Mouse (Mus musculus): ENCODE results near the gene Adgrb2. TPM values are rescaled to one million over a fixed set of nuclear protein-coding genes. Genes with fewer than 3 reads are reported as not detected.

Adgrb2 gene
- polyA plus RNA-seq, 1 experiment from 2014 or later = 1.3 TPM

DNA sequence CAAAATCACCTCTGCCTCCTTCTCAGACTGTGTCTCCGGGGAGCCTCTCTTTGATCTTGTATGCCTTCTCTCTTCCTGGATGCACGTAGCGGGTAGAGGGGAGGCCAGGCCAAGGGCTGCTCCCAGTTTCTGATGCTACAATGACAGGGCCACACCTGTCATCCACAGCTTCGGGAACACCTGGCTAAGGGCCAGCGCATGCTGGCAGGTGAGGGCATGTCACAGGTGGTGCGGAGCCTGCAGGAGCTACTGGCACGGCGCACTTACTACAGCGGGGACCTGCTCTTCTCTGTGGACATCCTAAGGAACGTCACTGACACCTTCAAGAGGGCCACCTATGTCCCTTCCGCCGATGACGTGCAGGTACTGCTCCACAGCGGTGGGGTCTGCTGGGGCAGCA is 24.4 kb downstream of the Adgrb2 start:
- Histone ChIP-seq H3K9ac (no peak overlapping the region), H3K4me3 (no peak overlapping the region), H3K36me3 (no peaks in the 10 kb centered on the region), H3K27ac (no peak overlapping the region), H3K4me1 (replicated peaks) (peaks cover 5% of the 10 kb centered on the region), H3K9me3 (replicated peaks) (no peaks in the 10 kb centered on the region), H3K27me3 (peaks cover 74% of the 10 kb centered on the region), H3K4me2 (no peak overlapping the region)
- no peak for ATAC-seq (replicated peaks; ENCODE audit: insufficient number of reproducible peaks, insufficient read depth, low FRiP score, low read depth)
- WGBS = 71% methylated on average over 14 of the region's 14 CpGs

DNA sequence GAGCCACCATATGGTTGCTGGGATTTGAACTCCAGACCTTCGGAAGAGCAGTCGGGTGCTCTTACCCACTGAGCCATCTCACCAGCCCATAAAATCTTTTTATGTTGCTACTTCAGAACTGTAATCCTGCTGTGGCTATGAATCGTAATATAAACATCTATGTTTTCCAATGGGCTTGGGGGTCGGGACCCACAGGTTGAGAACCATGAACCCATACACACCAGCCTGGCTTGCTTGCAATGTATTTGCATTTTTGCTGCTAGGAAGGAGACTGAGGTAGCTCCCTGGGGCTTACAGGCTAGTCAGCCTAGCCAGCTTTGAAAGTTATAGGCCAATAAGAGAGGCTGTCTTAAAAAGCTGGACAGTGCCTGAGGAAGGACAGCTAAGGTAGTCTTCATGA is 26.1 kb downstream of the Adgrb2 start:
- Histone ChIP-seq H3K27me3 (peaks cover 75% of the 10 kb centered on the region), H3K4me2 (no peak overlapping the region)
- 91% methylated on average over 4 of the region's 4 CpGs for WGBS

DNA sequence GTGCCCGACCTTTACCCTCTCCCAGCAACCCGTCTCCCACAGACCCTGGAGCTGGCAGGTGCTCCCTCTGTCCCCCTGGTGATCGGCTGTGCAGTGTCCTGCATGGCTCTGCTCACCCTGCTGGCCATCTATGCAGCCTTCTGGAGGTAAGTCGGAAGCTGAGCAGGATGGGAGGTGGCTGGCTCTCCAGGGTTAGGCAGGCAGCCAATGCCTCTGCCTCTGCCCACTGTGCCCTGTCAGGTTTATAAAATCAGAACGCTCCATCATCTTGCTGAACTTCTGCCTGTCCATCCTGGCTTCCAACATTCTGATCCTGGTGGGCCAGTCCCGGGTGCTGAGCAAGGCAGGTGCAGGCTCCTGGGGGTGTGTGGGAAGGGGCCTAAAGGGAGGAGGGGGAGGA is 27.6 kb downstream of the Adgrb2 start:
- no peaks in the 10 kb centered on the region for H3K9me3 ChIP-seq (replicated peaks)
- no peaks in the 10 kb centered on the region for H3K4me1 ChIP-seq (replicated peaks)
- no peak overlapping the region for H3K4me3 ChIP-seq
- H3K4me2 ChIP-seq = no peak overlapping the region
- no peaks in the 10 kb centered on the region for H3K36me3 ChIP-seq
- no peak overlapping the region for H3K27ac ChIP-seq
- no peak overlapping the region for H3K9ac ChIP-seq
- ATAC-seq (replicated peaks; ENCODE audit: insufficient number of reproducible peaks, insufficient read depth, low FRiP score, low read depth) = no peak
- peaks cover 76% of the 10 kb centered on the region for H3K27me3 ChIP-seq
- 66% methylated on average over 6 of the region's 6 CpGs for WGBS

More for the DNA sequence above, 26.1 kb downstream of the Adgrb2 start:
- Histone ChIP-seq H3K9me3 (replicated peaks) (no peaks in the 10 kb centered on the region), H3K4me1 (replicated peaks) (peaks cover 5% of the 10 kb centered on the region), H3K36me3 (no peaks in the 10 kb centered on the region), H3K27ac (no peak overlapping the region), H3K4me3 (no peak overlapping the region), H3K9ac (no peak overlapping the region)
- ATAC-seq (replicated peaks; ENCODE audit: insufficient number of reproducible peaks, insufficient read depth, low FRiP score, low read depth) = no peak

DNA sequence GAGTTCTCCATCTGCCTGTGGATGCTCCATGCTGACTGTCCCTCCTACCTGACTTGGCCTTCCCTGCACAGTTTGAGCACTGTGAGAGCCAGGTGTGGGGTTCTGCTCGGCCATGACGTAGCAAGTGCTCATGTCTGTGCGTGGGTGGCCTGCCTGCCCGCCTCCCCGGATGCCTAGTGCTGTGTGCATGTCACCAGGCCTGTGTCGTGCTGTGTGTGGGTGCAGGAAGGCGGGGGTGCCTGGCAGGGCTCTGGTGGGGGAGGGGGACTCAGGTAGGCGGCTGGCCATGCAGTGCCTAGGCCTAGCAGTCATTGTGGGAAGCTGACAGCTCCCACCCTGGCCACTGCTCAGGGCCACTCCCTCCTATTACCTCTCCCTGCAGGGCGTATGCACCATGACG is 28.4 kb downstream of the Adgrb2 start:
- no peak for ATAC-seq (replicated peaks; ENCODE audit: insufficient number of reproducible peaks, insufficient read depth, low FRiP score, low read depth)
- H3K4me1 ChIP-seq (replicated peaks) = no peaks in the 10 kb centered on the region
- H3K4me3 ChIP-seq = no peak overlapping the region
- no peaks in the 10 kb centered on the region for H3K36me3 ChIP-seq
- H3K27me3 ChIP-seq = peaks cover 76% of the 10 kb centered on the region
- no peak overlapping the region for H3K27ac ChIP-seq
- H3K9ac ChIP-seq = no peak overlapping the region
- WGBS = 78% methylated on average over 10 of the region's 10 CpGs
- H3K9me3 ChIP-seq (replicated peaks) = no peaks in the 10 kb centered on the region
- H3K4me2 ChIP-seq = no peak overlapping the region

DNA sequence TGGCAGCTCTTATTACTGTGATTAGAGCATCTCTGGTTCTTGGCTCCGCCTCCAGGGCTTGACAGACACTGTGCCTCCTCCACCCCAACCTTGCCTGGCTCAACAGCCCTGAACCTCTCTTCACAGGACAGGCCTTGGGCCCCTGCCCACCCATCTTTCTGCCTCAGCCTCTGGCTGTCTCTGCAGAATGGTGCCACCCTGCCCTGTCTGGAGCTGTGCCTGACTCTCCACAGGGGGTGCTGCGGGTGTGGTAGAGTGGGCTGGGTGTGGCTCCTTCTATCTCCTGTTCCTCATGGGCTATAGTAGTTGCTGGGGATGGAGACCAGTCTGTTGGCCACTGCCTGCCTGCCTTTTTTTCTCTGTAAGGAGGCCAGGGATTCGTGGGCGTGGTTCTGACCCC is 31.3 kb downstream of the Adgrb2 start:
- no peaks in the 10 kb centered on the region for H3K9me3 ChIP-seq (replicated peaks)
- H3K4me2 ChIP-seq = no peak overlapping the region
- H3K27ac ChIP-seq = no peak overlapping the region
- no peak overlapping the region for H3K4me3 ChIP-seq
- no peak for ATAC-seq (replicated peaks; ENCODE audit: insufficient number of reproducible peaks, insufficient read depth, low FRiP score, low read depth)
- no peak overlapping the region for H3K9ac ChIP-seq
- 65% methylated on average over 4 of the region's 4 CpGs for WGBS
- no peaks in the 10 kb centered on the region for H3K36me3 ChIP-seq
- no peaks in the 10 kb centered on the region for H3K4me1 ChIP-seq (replicated peaks)
- H3K27me3 ChIP-seq = peaks cover 70% of the 10 kb centered on the region

DNA sequence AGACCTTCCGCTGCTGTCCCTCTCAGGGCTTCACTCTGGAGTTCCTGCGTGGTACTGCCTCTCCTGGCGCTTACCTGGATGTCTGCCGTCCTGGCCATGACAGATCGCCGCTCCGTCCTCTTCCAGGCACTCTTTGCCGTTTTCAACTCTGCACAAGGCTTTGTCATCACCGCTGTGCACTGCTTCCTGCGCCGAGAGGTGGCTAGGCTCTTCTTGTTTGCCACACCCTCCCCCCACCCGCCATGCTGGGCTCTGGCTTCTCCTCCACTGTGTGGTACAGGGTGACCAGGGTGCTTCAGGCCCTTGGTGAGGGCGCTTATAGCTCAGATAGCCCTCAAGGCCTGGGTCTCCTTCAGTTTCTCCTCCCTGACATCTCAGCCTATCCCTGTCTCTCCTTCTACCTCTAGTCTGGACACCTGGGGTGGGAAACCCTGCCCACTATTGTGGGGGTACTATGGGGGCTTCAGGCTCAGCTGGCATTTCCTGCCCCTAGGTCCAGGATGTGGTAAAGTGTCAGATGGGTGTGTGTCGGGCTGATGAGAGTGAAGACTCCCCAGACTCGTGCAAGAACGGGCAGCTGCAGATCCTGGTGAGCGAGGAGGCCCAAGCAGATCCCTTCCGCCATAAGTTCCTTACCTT is 32.5 kb downstream of the Adgrb2 start:
- Histone ChIP-seq H3K36me3 (no peaks in the 10 kb centered on the region), H3K4me1 (replicated peaks) (0 out of 2 replicates have a peak, but pooled peaks cover 2% of the 10 kb centered on the region), H3K9ac (no peak overlapping the region), H3K27ac (no peak overlapping the region), H3K4me3 (no peak overlapping the region), H3K27me3 (peaks cover 61% of the 10 kb centered on the region), H3K9me3 (replicated peaks) (no peaks in the 10 kb centered on the region), H3K4me2 (no peak overlapping the region)
- no peak for ATAC-seq (replicated peaks; ENCODE audit: insufficient number of reproducible peaks, insufficient read depth, low FRiP score, low read depth)
- 58% methylated on average over 18 of the region's 18 CpGs for WGBS

DNA sequence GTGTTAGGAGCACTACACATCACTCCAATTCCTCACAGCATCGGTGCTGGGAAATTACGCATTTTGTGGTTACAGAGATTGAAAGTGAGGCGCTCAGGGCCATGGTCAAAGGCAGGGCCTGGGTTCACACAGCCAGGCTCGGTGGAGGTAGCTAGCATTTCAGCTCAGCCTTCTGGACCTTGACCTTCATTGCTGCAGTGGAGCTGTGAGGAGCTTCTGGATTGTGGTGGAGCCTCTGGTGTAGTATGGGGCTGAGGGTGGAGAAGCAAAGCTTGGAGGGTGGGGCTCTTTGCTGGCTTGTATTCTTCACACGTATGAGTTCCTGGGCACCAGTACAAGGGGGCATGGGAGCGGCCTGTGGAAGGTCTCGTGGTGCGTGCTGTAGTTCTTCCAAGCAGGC is 38.3 kb downstream of the Adgrb2 start:
- Histone ChIP-seq H3K4me1 (replicated peaks) (peaks cover 6% of the 10 kb centered on the region; the same call in 1 of the 2 replicates), H3K9ac (no peak overlapping the region), H3K27me3 (peaks cover 32% of the 10 kb centered on the region), H3K4me3 (no peak overlapping the region), H3K36me3 (no peaks in the 10 kb centered on the region), H3K4me2 (no peak overlapping the region), H3K27ac (no peak overlapping the region), H3K9me3 (replicated peaks) (no peaks in the 10 kb centered on the region)
- ATAC-seq (replicated peaks; ENCODE audit: insufficient number of reproducible peaks, insufficient read depth, low FRiP score, low read depth) = no peak
- 82% methylated on average over 8 of the region's 8 CpGs for WGBS

DNA sequence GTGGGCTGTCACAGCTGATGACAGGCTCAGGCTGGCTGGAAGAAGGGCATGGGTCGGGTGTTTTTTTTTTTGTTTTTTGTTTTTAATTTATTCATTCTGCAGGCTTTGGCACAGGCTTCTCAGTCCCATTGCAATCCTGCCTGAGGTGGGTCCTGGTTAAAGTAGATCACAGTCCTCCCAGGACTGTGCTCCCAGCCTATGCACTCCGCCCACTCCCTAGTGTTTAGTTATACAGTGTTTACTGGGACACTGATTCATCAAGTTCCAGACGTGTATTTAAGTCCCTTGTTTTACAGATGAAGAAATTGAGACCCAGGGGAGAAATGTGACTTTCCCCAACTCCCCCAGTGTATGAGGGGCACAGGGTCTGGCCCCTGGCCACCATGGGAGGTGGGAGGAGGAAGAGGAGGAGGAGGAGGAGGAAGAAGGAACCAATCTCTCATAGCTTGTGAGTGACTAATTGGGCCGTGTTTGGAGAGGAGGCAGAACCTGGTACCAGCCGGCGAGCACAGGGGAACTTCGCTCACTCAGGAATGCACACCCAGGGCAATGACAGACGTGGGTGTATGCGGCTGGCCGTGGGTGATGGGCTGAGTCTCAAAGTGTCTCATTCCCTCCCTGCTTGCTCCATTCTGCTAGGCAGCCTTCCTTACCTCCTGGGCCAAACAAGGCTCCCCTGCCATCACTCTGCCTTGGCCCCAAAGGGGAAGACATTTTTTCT is 39.0 kb downstream of the Adgrb2 start:
- Histone ChIP-seq H3K4me2 (no peak overlapping the region), H3K27me3 (peaks cover 30% of the 10 kb centered on the region), H3K4me1 (replicated peaks) (peaks cover 6% of the 10 kb centered on the region; the same call in 1 of the 2 replicates), H3K27ac (no peak overlapping the region), H3K4me3 (no peak overlapping the region), H3K36me3 (no peaks in the 10 kb centered on the region), H3K9ac (no peak overlapping the region), H3K9me3 (replicated peaks) (no peaks in the 10 kb centered on the region)
- WGBS = 66% methylated on average over 10 of the region's 10 CpGs
- ATAC-seq (replicated peaks; ENCODE audit: insufficient number of reproducible peaks, insufficient read depth, low FRiP score, low read depth) = no peak

DNA sequence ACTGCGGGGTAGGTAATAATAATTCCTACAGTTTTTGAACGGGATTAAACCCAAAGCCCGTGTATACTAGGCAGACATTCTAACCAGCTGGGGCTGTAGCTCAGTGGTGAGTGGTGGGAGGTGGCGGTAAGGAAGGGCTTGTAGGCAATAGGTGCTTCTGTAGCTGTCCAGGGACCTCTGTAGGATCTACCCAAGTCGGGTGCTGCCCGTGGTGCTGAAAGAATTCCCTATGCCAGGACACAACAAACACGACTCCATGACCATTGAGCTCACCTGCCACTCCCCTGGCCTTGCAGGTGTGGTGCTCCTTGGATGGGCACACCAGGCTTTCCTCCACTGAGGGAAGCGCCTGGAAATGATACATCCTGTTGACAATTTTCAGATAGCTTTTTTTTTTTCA is 40.9 kb downstream of the Adgrb2 start:
- ATAC-seq (replicated peaks; ENCODE audit: insufficient number of reproducible peaks, insufficient read depth, low FRiP score, low read depth) = no peak
- Histone ChIP-seq H3K4me3 (no peak overlapping the region), H3K27me3 (peaks cover 14% of the 10 kb centered on the region), H3K4me1 (replicated peaks) (peaks cover 6% of the 10 kb centered on the region; the same call in 1 of the 2 replicates), H3K36me3 (no peaks in the 10 kb centered on the region), H3K27ac (no peak overlapping the region), H3K4me2 (no peak overlapping the region), H3K9me3 (replicated peaks) (no peaks in the 10 kb centered on the region), H3K9ac (no peak overlapping the region)
- 39% methylated on average over 8 of the region's 8 CpGs for WGBS

DNA sequence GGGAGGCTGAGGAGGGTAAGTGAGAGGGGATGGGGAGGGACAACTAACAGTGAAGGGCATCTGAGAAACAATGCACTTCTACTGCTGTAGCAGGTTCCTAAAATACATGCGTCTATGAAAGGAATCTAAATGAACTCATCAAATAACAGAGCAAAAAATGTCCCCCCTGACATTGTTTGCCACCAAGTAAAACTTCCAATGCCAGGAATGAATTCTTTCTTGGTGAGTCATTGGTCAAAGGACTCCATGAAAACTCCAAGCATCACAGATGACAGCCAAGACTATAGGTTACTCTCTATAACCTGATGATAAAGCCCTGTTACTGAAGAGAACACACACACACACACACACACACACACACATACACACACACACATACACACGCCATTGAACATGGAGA is 46.5 kb downstream of the Adgrb2 start:
- no peak overlapping the region for H3K27ac ChIP-seq
- H3K4me2 ChIP-seq = no peak overlapping the region
- H3K36me3 ChIP-seq = no peaks in the 10 kb centered on the region
- 66% methylated on average over 2 of the region's 2 CpGs for WGBS
- H3K9ac ChIP-seq = no peak overlapping the region
- no peak overlapping the region for H3K4me3 ChIP-seq
- no peaks in the 10 kb centered on the region for H3K9me3 ChIP-seq (replicated peaks)
- H3K27me3 ChIP-seq = peaks cover 30% of the 10 kb centered on the region
- H3K4me1 ChIP-seq (replicated peaks) = peaks cover 4% of the 10 kb centered on the region
- no peak for ATAC-seq (replicated peaks; ENCODE audit: insufficient number of reproducible peaks, insufficient read depth, low FRiP score, low read depth)

DNA sequence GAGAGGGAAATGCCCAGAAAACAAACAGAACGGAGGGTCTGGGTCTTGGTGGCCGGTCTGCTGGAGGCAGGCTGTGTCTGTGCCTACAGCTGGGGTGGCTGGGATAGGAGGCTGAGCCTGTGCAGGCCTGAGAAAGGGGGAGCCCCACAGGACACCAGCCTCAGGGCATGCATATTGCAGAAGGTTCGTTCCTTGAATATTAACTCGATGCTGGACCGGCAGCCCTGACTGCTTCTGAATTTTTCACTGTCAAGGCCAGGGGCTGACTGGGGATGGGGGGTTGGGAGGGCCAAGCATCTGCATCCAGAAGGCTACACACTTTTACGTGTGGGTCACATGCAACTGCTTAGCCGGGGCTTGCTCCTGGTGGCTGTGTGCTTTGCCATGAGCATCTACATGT is 48.8 kb downstream of the Adgrb2 start:
- Histone ChIP-seq H3K9ac (no peak overlapping the region), H3K9me3 (replicated peaks) (no peaks in the 10 kb centered on the region), H3K4me2 (no peak overlapping the region), H3K36me3 (no peaks in the 10 kb centered on the region), H3K4me1 (replicated peaks) (peaks cover 22% of the 10 kb centered on the region), H3K27me3 (peaks cover 31% of the 10 kb centered on the region), H3K27ac (no peak overlapping the region), H3K4me3 (no peak overlapping the region)
- 62% methylated on average over 7 of the region's 7 CpGs for WGBS
- ATAC-seq (replicated peaks; ENCODE audit: insufficient number of reproducible peaks, insufficient read depth, low FRiP score, low read depth) = no peak

DNA sequence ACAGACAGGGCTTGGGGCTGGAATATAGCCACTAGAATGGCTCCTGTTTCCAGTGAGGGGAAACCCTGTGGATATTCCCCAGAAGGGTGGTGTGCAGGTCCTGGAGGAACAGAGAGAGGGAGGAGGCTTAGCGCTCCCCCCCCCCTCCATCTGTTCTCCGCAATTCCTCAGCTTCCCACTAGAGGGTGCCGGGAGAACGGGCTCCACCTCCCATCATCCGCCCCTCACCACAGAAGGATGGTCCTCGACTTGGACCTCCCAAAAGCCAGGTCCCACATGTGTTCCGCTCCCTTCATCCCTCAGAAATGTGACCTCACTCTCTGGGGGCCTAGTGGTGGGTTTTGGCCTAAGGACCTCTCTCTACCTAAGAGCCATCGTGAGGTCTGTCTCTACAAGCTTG is 51.4 kb downstream of the Adgrb2 start:
- peak overlapping the region; percentile 69 for H3K27ac ChIP-seq
- H3K9ac ChIP-seq = no peak overlapping the region
- peak overlapping the region; percentile 54 for H3K4me2 ChIP-seq
- peaks cover 24% of the 10 kb centered on the region for H3K4me1 ChIP-seq (replicated peaks)
- ATAC-seq (replicated peaks; ENCODE audit: insufficient number of reproducible peaks, insufficient read depth, low FRiP score, low read depth) = peak; percentile 28; the same call in 1 of the 2 replicates
- H3K9me3 ChIP-seq (replicated peaks) = no peaks in the 10 kb centered on the region
- H3K4me3 ChIP-seq = no peak overlapping the region
- H3K27me3 ChIP-seq = peaks cover 31% of the 10 kb centered on the region
- H3K36me3 ChIP-seq = no peaks in the 10 kb centered on the region
- WGBS = 4% methylated on average over 8 of the region's 8 CpGs
